Mouse (Mus musculus) limb, embryonic 10.5 days (tissue): ENCODE measurements around the gene Evi2b. TPM values are rescaled to one million over a fixed set of nuclear protein-coding genes. Genes with fewer than 3 reads are reported as not detected.

ENCODE experiments used
- DNase-seq: peaks from one replicate; pipeline ENCODE4 v3.0.0-alpha.2; 2017; ENCODE audit warnings: low spot score
- H3K27ac ChIP-seq: fragments of 300-500 bp; sonication (generic); 2 replicates; pipeline ENCODE4 v1.5.1; 2016; ENCODE audit warnings: mild to moderate bottlenecking
- H3K27me3 ChIP-seq: fragments of 300-500 bp; sonication (generic); 2 replicates; pipeline ENCODE4 v1.6.1; 2016; ENCODE audit warnings: low read depth, mild to moderate bottlenecking; ENCODE audit not compliant: poor library complexity, severe bottlenecking
- H3K36me3 ChIP-seq: fragments of 300-500 bp; sonication (generic); 2 replicates; pipeline ENCODE4 v1.6.1; 2016; ENCODE audit warnings: mild to moderate bottlenecking, moderate library complexity
- H3K4me1 ChIP-seq: fragments of 300-500 bp; sonication (generic); 2 replicates; pipeline ENCODE4 v1.6.1; 2016
- H3K4me3 ChIP-seq: fragments of 300-500 bp; sonication (generic); 2 replicates; pipeline ENCODE4 v1.5.1; 2016; ENCODE audit warnings: mild to moderate bottlenecking, moderate library complexity
- H3K9me3 ChIP-seq: fragments of 300-500 bp; sonication (generic); replicated peaks from 2 replicates; pipeline ENCODE4 v1.6.1; 2016; ENCODE audit warnings: mild to moderate bottlenecking
- WGBS: fragments of 180-500 bp; shearing (Covaris S2); methylation state at CpG from one replicate; pipeline ENCODE4 v1.1.7; 2016; 5-methylcytosine and 5-hydroxymethylcytosine counted together
- polyA plus RNA-seq: library from polyadenylated mRNA; unstranded; fragments of >200 nt; fragmentation: Nextera tagmentation; extraction: Ambion mirVana; gene quantifications from 2 replicates; pipeline ENCODE4 v1.2.1, GENCODE M21; 2016

Gene Evi2b
- 0.11 and 0.16 TPM in 2 replicates for polyA plus RNA-seq

DNA sequence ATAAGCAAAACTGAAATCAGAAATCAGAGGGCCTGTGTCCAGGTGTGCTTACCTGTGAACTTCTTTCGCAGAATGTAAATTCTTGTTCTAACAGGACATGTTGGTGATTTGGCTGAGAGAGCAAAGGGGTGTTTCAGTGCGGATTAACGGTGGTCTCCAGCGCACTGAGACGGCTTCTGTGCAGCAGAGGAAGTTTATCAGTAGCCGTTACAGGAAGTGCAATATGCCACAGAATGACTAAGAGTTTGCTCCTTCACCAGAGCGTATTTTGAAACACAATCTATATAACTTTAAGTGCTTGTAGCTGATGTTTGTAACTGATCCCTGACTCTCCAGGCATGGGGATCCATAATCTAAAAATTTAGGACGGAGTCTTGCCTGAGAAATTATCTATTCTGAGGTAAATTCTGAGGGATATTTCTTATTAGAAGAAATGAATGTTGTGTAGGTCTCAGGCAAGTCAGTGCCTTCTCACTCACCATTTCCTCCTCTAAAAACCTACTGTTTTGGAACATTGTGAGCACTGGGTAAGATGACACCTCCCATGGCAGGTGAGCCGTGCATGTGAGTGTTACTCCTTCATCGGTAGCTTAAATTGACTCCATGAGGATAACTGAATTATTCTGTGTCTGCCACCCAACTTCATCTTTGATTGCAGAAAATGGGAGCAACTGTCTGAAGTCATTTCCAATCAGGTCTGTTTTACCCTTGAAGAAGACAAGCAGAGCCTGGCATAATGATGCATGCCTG is at the start of gene Evi2b:
Gene Evi2b (minus strand): TSS at position 203 of the 750 bp plus-strand sequence.
- peaks cover 31% of the 10 kb centered on the region for H3K36me3 ChIP-seq
- no peaks in the 10 kb centered on the region for H3K4me1 ChIP-seq
- no peak for DNase-seq
- H3K4me3 ChIP-seq, result no peak within 1 kb of the TSS
- no peaks in the 10 kb centered on the region for H3K9me3 ChIP-seq
- WGBS, result 90% methylated on average over 10 of the region's 10 CpGs
- H3K27me3 ChIP-seq, result no peaks in the 10 kb centered on the region
- H3K27ac ChIP-seq, result no peak within 1 kb of the TSS

DNA sequence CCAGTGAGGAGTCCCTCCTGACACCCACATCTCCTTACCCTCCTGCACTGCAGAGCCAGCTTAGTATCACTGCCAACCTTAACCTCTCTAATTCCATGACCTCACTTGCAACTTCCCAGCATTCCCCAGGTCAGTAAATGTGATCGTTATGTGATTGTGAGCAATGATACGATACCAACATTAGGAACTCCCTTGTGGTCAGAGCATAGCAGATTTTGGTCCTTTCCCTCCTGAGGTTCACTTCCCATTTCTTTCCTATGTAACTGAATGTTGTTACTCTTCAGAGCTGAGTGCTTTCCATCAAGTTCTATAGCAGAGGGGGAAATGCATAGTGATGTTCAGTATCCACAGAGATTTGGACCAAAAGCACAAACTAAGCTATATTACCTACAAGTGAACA is 46.8 kb upstream of the Evi2b start:
- H3K36me3 ChIP-seq, result peaks cover 94% of the 10 kb centered on the region
- 96% methylated on average over 2 of the region's 2 CpGs for WGBS

DNA sequence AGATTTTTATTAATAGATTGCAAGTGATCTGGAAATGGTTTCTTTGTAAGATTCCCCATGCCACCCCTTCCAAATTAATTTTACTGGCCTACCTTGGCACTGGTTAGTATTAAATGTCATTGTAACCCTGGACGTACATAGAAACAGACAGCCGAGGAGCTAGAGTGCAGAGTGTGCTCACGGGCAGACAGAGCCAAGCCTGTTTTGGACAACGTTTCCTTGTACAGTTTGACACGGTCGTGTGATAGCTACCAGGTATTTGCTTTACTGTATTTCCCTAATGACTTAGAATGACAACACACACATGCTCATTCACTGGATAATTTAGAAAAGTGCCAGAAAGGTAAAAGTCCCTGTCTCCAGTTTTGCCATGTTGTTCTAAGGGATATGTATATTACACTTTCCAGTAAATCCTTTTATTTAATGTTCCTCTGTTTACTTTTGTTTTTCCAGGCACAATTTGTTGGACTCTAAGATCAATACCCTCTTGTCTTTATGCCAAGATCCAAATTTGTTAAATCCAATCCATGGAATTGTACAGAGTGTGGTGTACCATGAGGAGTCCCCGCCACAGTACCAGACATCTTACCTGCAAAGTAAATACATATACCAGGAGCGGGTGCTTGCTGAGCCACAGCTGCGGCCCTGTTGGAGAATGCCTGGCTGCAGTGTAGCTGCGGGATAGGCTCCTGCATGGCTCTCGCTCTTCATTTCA is 44.8 kb upstream of the Evi2b start:
- Histone ChIP-seq H3K27me3 (no peaks in the 10 kb centered on the region), H3K4me3 (no peak overlapping the region), H3K4me1 (no peaks in the 10 kb centered on the region), H3K36me3 (peaks cover 89% of the 10 kb centered on the region), H3K9me3 (no peaks in the 10 kb centered on the region), H3K27ac (no peak overlapping the region)
- 93% methylated on average over 11 of the region's 11 CpGs for WGBS
- DNase-seq, result no peak

More for the DNA sequence above, 46.8 kb upstream of the Evi2b start:
- Histone ChIP-seq H3K9me3 (no peaks in the 10 kb centered on the region), H3K27ac (no peak overlapping the region), H3K4me1 (no peaks in the 10 kb centered on the region), H3K4me3 (no peak overlapping the region), H3K27me3 (no peaks in the 10 kb centered on the region)
- no peak for DNase-seq

DNA sequence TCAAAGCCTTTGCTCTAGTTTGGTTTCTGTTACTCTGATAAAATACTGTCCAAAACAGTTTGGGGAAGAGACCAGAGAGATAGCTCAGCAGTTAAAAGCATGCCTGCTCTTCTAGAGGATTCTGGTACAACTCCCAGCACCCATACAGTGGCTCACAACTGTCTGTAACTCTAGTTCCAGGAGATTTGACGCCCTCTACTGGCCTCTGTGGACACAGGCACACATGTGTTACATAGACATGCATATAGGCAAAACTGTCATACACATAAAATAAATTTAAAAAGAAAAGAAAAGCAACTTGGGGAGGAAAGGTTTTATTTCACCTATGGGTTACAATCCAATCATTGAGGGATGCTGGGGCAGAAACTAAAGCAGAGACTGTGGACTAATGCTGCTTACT is 43.4 kb upstream of the Evi2b start:
- no peaks in the 10 kb centered on the region for H3K4me1 ChIP-seq
- WGBS, result 58% methylated on average over 1 of the region's 1 CpGs
- no peak overlapping the region for H3K27ac ChIP-seq
- H3K9me3 ChIP-seq, result no peaks in the 10 kb centered on the region
- DNase-seq, result no peak
- no peak overlapping the region for H3K4me3 ChIP-seq
- H3K36me3 ChIP-seq, result peaks cover 93% of the 10 kb centered on the region
- H3K27me3 ChIP-seq, result no peaks in the 10 kb centered on the region

DNA sequence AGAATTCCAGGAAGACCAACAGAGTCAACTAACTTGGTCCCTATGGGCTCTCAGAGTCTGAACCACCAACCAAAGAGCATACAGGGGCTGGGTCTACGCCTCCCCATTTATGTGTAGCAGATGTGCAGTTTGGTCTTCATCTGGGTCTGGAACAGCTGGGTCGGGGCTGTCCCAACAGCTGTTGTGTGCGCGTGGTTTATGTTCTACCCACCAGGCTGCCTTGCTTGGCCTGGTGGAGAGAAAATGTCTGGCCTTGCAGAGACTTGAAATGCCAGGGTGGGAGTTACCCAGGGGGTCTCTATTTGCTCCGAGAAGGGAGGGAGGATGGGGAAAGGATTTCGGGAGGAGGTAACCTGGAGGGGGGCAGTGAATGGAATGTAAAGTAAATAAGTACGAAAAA is 39.9 kb upstream of the Evi2b start:
- Histone ChIP-seq H3K9me3 (no peaks in the 10 kb centered on the region), H3K36me3 (peaks cover 92% of the 10 kb centered on the region), H3K4me3 (no peak overlapping the region), H3K4me1 (no peaks in the 10 kb centered on the region), H3K27me3 (no peaks in the 10 kb centered on the region), H3K27ac (no peak overlapping the region)
- no peak for DNase-seq
- 92% methylated on average over 7 of the region's 7 CpGs for WGBS

DNA sequence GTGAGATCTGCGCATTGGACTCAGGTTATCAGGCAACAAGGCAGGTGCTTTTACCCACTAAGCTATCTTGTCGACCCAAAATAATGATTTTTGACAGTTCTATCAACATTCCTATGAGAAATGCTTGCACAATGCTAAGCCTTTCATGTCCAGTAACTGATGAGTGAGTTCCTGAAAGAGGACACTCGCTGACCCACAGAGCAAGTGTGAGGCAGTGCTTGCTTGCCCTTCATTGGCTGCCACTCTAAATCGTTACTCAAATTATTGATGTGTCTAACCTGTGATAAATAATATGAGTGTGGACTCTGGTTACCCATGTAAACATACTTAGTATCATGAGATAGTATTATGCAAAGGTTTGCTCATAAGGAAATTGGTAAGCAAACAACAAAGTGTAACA is 37.0 kb upstream of the Evi2b start:
- DNase-seq, result no peak
- 90% methylated on average over 4 of the region's 4 CpGs for WGBS
- Histone ChIP-seq H3K27ac (no peak overlapping the region), H3K9me3 (no peaks in the 10 kb centered on the region), H3K4me1 (no peaks in the 10 kb centered on the region), H3K36me3 (peaks cover 90% of the 10 kb centered on the region), H3K27me3 (no peaks in the 10 kb centered on the region), H3K4me3 (no peak overlapping the region)

DNA sequence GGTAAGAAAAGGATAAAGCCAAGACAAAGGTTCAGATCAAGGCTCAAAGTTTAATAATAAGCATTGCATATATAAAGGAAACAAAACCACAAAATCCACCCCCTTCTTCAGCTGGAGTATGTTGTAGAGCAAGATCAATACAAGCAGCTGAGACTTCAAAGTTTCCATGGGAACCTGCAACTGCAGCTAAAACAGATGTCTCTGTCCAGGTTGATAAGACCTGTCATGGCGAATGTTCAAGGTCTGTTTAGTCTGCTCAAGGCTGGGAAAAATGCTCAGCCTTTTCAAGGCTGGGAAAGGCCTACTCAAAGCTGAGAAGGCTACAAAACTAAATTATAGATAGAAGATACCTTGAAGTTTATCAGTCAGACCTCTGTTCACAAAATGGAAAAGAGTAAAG is 29.1 kb upstream of the Evi2b start:
- Histone ChIP-seq H3K36me3 (peaks cover 95% of the 10 kb centered on the region), H3K27me3 (no peaks in the 10 kb centered on the region), H3K4me1 (no peaks in the 10 kb centered on the region), H3K9me3 (no peaks in the 10 kb centered on the region), H3K27ac (no peak overlapping the region), H3K4me3 (no peak overlapping the region)
- WGBS, result 85% methylated on average over 1 of the region's 1 CpGs
- DNase-seq, result no peak

DNA sequence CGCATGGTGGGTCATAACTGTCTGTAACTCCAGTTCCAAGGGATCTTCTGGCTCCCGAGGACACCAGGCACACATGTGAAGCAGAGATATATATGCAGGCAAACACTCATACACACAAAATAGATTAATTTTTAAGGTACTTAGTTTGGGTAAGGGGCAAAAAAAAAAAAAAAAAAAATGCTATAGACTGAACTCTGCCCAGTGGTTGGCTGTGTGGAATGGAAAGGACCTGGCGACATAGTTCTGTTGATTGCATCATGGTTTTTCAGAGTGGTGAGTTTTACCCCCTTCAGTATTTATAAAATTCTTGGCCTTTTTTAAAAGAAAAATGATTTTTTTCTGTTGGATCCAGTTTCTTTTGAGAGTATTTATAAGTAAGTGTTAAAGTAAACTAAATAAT is 12.7 kb upstream of the Evi2b start:
- Histone ChIP-seq H3K27me3 (no peaks in the 10 kb centered on the region), H3K4me1 (no peaks in the 10 kb centered on the region), H3K27ac (no peak overlapping the region), H3K4me3 (no peak overlapping the region), H3K36me3 (peaks cover 63% of the 10 kb centered on the region), H3K9me3 (no peaks in the 10 kb centered on the region)
- WGBS, result 93% methylated on average over 3 of the region's 3 CpGs
- DNase-seq, result no peak

DNA sequence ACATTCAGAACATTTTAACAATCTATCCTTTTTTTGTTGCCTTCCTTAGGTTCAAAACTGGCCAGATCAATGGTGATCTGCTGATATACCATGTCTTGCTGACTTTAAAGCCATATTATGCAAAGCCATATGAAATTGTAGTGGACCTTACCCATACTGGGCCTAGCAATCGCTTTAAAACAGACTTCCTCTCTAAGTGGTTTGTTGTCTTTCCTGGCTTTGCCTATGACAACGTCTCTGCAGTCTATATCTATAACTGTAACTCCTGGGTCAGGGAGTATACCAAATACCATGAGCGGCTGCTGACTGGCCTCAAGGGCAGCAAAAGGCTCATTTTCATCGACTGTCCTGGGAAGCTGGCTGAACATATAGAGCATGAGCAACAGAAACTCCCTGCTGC is 12.0 kb upstream of the Evi2b start:
- WGBS, result 97% methylated on average over 4 of the region's 4 CpGs
- Histone ChIP-seq H3K36me3 (peaks cover 64% of the 10 kb centered on the region), H3K27ac (no peak overlapping the region), H3K4me1 (no peaks in the 10 kb centered on the region), H3K4me3 (no peak overlapping the region), H3K27me3 (no peaks in the 10 kb centered on the region), H3K9me3 (no peaks in the 10 kb centered on the region)
- DNase-seq, result no peak

DNA sequence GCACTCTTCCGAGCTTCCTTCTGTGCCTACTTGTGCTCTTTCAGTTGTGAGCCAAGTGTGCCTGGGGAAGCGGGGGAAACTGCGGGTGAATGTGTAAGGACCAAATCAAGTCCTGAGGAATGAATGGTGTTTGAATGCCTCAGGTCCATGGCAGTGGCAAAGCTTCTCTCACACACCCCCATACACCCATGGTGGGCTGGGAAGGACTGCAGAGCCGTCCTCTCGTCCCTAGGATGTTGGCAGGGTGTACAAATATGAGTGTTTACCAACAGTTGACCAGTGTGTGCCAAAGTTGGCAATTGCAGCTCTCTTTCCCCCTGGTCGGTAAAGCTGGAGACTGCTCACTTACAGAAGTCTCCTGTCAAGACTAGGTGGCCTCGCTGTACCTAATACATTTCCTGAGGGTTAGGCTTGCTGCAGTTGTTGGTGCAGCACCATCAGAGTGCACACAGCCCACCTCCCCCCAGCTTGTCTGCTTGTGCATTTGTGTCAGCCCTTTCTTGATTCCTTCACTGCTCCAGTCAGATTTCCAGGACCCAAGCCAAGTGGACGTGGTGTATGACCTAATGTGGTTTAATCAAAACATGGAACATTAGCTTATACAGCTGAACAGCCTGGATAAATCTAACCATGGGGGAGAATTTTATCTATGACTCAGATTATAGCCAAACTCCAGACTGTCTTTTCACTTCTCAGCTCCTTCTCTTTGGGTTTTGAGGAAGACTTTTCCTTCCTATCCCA is 10.6 kb upstream of the Evi2b start:
- Histone ChIP-seq H3K4me3 (no peak overlapping the region), H3K9me3 (no peaks in the 10 kb centered on the region), H3K4me1 (no peaks in the 10 kb centered on the region), H3K27me3 (no peaks in the 10 kb centered on the region), H3K27ac (no peak overlapping the region), H3K36me3 (peaks cover 58% of the 10 kb centered on the region)
- 93% methylated on average over 8 of the region's 8 CpGs for WGBS
- no peak for DNase-seq

DNA sequence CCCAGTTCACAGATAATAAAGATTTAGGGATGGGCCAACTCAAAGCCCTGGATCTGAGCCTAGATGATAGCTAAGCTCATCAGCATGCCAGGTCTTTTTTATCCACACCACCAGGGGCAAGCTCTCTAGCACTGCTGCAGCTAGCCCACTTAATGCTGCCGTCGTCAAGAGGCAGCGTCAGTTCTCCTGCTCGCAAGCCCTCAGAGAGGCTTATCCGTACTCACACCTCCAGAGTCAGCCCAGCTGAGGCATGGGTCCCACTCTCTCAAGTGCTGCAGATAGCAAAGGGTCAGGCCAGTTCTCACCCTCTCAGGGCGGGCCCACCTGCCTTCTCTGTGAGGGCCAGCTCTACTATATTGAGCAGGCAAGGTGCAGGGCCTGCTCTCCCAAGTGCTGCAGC is 9.7 kb upstream of the Evi2b start:
- Histone ChIP-seq H3K27me3 (no peaks in the 10 kb centered on the region), H3K27ac (no peak overlapping the region), H3K36me3 (peaks cover 60% of the 10 kb centered on the region), H3K4me1 (no peaks in the 10 kb centered on the region), H3K4me3 (no peak overlapping the region), H3K9me3 (no peaks in the 10 kb centered on the region)
- DNase-seq, result no peak
- 85% methylated on average over 6 of the region's 6 CpGs for WGBS

DNA sequence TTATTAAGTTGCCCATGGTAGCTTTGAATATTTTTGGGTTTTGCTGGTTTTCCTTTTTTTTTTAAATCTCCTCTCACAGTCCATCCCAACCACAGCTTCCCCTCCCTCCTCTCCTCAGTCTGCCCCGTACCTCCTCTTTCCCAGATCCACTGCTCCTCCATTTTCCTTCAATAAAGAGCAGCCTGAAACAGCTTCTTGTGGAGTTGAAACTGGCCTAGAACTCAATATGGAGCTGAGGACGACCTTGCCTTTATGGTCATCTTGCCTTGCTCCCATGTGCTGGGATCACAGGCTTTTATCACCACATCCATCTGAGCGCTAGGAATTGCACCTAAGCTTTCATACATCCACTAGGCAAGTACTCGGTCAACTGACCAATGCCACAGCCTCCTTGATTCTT is 7.9 kb upstream of the Evi2b start:
- DNase-seq, result no peak

DNA sequence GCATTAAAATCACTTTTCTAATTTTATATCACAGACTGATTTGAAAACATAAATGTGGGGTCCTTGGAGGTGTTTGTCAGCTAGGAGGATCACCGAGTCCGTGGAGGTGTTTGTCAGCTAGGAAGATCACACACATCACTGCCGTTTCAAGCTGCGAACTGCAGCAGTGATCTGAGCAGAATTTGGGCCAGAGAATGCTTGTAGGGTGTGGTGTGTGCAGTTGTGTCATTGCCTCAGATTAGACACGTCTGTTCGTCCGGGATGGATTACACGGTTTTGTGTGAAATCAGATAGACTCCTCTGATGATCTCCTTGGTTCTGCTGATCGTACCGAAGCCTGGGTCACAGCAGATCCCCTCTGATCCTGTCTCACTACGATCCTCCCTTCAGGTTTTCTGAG is 7.2 kb upstream of the Evi2b start:
- Histone ChIP-seq H3K4me3 (no peak overlapping the region), H3K27ac (no peak overlapping the region), H3K9me3 (no peaks in the 10 kb centered on the region), H3K36me3 (peaks cover 51% of the 10 kb centered on the region), H3K4me1 (no peaks in the 10 kb centered on the region), H3K27me3 (no peaks in the 10 kb centered on the region)
- no peak for DNase-seq
- WGBS, result 90% methylated on average over 11 of the region's 11 CpGs

More for the DNA sequence above, 7.9 kb upstream of the Evi2b start:
- H3K9me3 ChIP-seq, result no peaks in the 10 kb centered on the region
- H3K27me3 ChIP-seq, result no peaks in the 10 kb centered on the region
- no peak overlapping the region for H3K27ac ChIP-seq
- no peaks in the 10 kb centered on the region for H3K4me1 ChIP-seq
- no peak overlapping the region for H3K4me3 ChIP-seq
- WGBS, result 94% methylated on average over 4 of the region's 4 CpGs
- H3K36me3 ChIP-seq, result peaks cover 56% of the 10 kb centered on the region
